Mouse (Mus musculus) kidney, adult 8-10 months (tissue): Measurements from ENCODE around the gene Tex13b.
"Not testable (repeated sequence)": the region's sequence is repeated elsewhere in the genome, so short reads cannot be mapped to it uniquely, and the experiment has no call there.

Experiments used
- DNase-seq, 2 experiments: peaks; one replicate each; pipeline ENCODE4 v3.0.0; 2022

Gene Tex13b

GRCm38 (mm10) chrX:140813312-140814006 lies at the start of gene Tex13b:
TSS of gene Tex13b (minus strand) at chrX:140813433.
- no peak for DNase-seq

DNA sequence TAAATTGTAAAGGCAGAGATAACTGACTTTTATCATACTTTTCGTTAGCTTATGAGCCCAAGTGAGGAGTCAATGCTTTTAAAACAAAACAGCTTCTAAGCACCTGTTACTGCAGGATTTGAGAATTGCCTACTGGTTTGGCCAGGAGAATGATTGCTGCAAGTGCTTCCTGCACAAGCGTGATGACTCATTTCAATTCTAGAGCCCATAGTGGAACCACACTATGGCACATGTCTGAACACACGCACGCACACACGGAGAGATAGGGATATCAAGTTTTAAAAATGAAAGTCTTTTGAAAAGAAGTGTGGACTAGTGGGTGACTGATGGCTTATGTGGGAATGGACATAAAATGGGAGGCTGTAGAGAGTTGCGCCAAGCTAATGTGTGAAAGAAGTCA lies 49.5 kb upstream of the Tex13b start:
- no peak for DNase-seq

GRCm38 (mm10) chrX:140857445-140857844 lies 44.2 kb upstream of the Tex13b start:
- DNase-seq: peak in 1 of 2 experiments; percentile 3

GRCm38 (mm10) chrX:140857040-140857439 lies 43.8 kb upstream of the Tex13b start:
- DNase-seq: not testable (repeated sequence)

DNA sequence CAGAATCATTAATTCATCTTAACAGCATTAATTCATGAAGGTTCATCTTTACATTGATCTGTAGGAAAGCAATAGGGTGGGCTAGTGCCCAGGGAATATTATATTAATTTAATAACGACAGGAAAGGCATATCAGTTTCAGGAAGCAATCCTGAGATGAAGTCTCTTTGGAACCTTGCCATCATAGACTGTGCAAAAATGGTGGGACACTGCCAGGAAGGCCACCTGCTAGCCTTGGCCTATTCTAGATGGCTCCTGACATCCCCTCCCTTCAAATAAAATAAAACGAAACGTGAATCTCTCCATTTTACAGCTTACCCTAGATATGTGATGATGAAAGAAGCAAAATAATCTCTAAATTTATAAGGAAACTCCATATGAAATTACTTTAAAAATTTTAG lies 41.3 kb upstream of the Tex13b start:
- DNase-seq: no peak

GRCm38 (mm10) chrX:140845401-140845800 lies 32.2 kb upstream of the Tex13b start:
- not testable (repeated sequence) for DNase-seq

DNA sequence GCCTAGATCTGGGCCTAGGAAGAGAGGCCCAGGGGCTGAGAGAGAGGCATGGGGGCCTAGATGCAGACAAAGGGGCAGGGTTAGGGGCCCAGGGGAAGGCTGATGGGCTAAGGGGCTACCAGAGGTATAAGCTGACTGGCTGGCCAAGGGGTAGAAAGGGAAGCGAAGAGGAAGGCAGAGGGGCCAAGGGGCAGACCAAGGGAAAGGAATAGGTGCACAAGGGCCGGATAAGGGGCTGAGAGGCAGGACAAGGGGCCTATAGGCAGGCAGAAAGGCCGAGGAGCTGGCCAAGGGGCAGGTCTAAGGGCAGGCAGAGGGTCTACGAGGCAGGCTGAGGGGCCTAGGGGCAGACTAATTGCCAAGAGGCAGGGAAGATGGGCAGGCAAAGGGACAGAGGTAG lies 26.7 kb upstream of the Tex13b start:
- no peak for DNase-seq

GRCm38 (mm10) chrX:140838077-140838476 lies 24.8 kb upstream of the Tex13b start:
- DNase-seq: no peak

- DNase-seq: no peak
Observed at GRCm38 (mm10) chrX:140831706-140832105, 18.5 kb upstream of the Tex13b start.

DNA sequence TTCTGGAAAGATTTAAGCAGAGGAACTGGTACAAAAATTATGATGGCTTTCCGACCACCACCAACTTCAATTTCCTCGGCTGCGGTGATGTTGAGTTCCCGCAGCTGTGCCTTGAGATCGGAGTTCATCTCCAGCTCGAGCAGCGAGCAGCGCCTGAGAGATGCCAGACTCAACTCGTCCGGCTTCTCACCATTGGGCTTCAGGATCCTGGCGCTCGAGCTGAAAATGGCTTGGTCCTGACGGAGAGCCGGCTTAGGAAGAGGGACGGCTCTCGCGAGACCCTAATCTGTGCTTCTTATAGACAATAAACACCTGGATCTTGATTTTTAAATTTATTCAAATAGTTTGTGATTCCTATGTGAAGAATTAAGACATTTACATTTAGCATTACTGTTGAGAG lies 9.1 kb upstream of the Tex13b start:
- DNase-seq: no peak

DNA sequence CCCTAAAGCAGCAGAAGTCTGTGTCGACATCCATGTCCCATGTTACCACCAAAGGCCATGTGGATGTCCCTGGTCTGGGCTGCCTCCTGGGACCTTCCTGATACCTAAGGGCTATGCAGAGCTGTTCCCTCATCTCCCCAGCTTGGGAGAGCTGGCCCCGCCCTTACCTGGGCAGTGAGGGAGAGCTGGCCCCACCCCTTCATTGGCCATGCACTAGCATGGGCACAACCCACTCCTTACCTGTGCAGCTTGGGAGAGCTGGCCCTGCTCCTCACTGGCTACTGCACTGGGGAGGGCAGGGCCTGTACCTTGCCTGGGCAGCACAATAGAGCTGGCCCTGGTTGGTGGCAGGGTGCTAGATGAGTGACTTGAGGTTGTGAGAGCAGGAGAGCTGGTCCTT lies 7.9 kb downstream of the Tex13b start:
- DNase-seq: no peak

- no peak for DNase-seq
Observed at GRCm38 (mm10) chrX:140769794-140770193, 43.4 kb downstream of the Tex13b start.
